Mouse (Mus musculus): ENCODE data around the gene Tas2r130. TPM values are rescaled to one million over a fixed set of nuclear protein-coding genes. Genes with fewer than 3 reads are reported as not detected.
"Not testable (repeated sequence)": the region's sequence is repeated elsewhere in the genome, so short reads cannot be mapped to it uniquely, and the experiment has no call there.

Tas2r130 gene
- not detected in 2 replicates for polyA plus RNA-seq (2015; fragmentation: Nextera tagmentation; extraction: Ambion mirVana)

GRCm38 (mm10) chr6:131630812-131631211, at the start of gene Tas2r130:
Tas2r130 (minus strand) TSS chr6:131630912.
- H3K4me1 ChIP-seq (replicated peaks), result no peaks in the 10 kb centered on the region
- no peak within 1 kb of the TSS for H3K4me3 ChIP-seq (replicated peaks)
- no peaks in the 10 kb centered on the region for H3K9me3 ChIP-seq (replicated peaks)
- no peak within 1 kb of the TSS for H3K27ac ChIP-seq (replicated peaks)
- no peak for ATAC-seq (ENCODE audit: insufficient read depth)
- no peak within 1 kb of the TSS for H3K9ac ChIP-seq
- H3K27me3 ChIP-seq, result no peaks in the 10 kb centered on the region
- 46% methylated on average over 3 of the region's 3 CpGs for WGBS (ENCODE audit: insufficient replicate concordance)
- H3K4me2 ChIP-seq, result no peak within 1 kb of the TSS
- no peaks in the 10 kb centered on the region for H3K36me3 ChIP-seq (replicated peaks)

- Histone ChIP-seq H3K4me1 (replicated peaks) (no peaks in the 10 kb centered on the region), H3K4me2 (no peak within 1 kb of the TSS), H3K9ac (no peak within 1 kb of the TSS), H3K27me3 (no peaks in the 10 kb centered on the region), H3K9me3 (replicated peaks) (peaks cover 3% of the 10 kb centered on the region; the same call in 1 of the 2 replicates), H3K4me3 (replicated peaks) (no peak within 1 kb of the TSS), H3K27ac (replicated peaks) (no peak within 1 kb of the TSS), H3K36me3 (replicated peaks) (no peaks in the 10 kb centered on the region)
- ATAC-seq (ENCODE audit: insufficient read depth), result no peak
- whole genome bisulfite sequencing (ENCODE audit: insufficient replicate concordance), result 48% methylated on average over 3 of the region's 3 CpGs
Measured at GRCm38 (mm10) chr6:131678786-131679185, 48.1 kb upstream of the Tas2r130 start, which contains the start of gene Tas2r106. Tas2r106 (minus strand) TSS chr6:131678886.

GRCm38 (mm10) chr6:131660049-131660448, 29.3 kb upstream of the Tas2r130 start, which contains the start of gene Tas2r107:
Tas2r107 (minus strand) TSS chr6:131660149.
- no peaks in the 10 kb centered on the region for H3K36me3 ChIP-seq (replicated peaks)
- no peak within 1 kb of the TSS for H3K9ac ChIP-seq
- no peak within 1 kb of the TSS for H3K4me2 ChIP-seq
- H3K27me3 ChIP-seq, result no peaks in the 10 kb centered on the region
- H3K27ac ChIP-seq (replicated peaks), result no peak within 1 kb of the TSS
- no peaks in the 10 kb centered on the region for H3K4me1 ChIP-seq (replicated peaks)
- ATAC-seq (ENCODE audit: insufficient read depth), result no peak
- H3K4me3 ChIP-seq (replicated peaks), result no peak within 1 kb of the TSS
- no peaks in the 10 kb centered on the region for H3K9me3 ChIP-seq (replicated peaks)

- H3K4me1 ChIP-seq (replicated peaks); H3K4me2 ChIP-seq; H3K36me3 ChIP-seq (replicated peaks); H3K9me3 ChIP-seq (replicated peaks); H3K27me3 ChIP-seq; H3K4me3 ChIP-seq (replicated peaks); H3K9ac ChIP-seq; H3K27ac ChIP-seq (replicated peaks); ATAC-seq (ENCODE audit: insufficient read depth): not testable (repeated sequence)
- WGBS (ENCODE audit: insufficient replicate concordance), result 53% methylated on average over 1 of the region's 1 CpGs
Measured at GRCm38 (mm10) chr6:131609956-131610355, 20.8 kb downstream of the Tas2r130 start.

- H3K4me1 ChIP-seq (replicated peaks), result no peaks in the 10 kb centered on the region
- 72% methylated on average over 4 of the region's 4 CpGs for WGBS (ENCODE audit: insufficient replicate concordance)
- H3K9ac ChIP-seq, result no peak overlapping the region
- no peak overlapping the region for H3K4me3 ChIP-seq (replicated peaks)
- no peaks in the 10 kb centered on the region for H3K9me3 ChIP-seq (replicated peaks)
- no peaks in the 10 kb centered on the region for H3K36me3 ChIP-seq (replicated peaks)
- H3K27ac ChIP-seq (replicated peaks), result no peak overlapping the region
- H3K4me2 ChIP-seq, result no peak overlapping the region
- ATAC-seq (ENCODE audit: insufficient read depth), result no peak
- H3K27me3 ChIP-seq, result no peaks in the 10 kb centered on the region
Measured at GRCm38 (mm10) chr6:131604821-131605220, 25.9 kb downstream of the Tas2r130 start.

Other genes starting within 250 kb of the Tas2r130 start
- 55.6 and 57.5 TPM in 2 replicates for gene Ybx3, start 242.4 kb downstream of the Tas2r130 start, polyA plus RNA-seq (2015; fragmentation: Nextera tagmentation; extraction: Ambion mirVana)
- gene 5430401F13Rik, start 144.5 kb downstream of the Tas2r130 start, polyA plus RNA-seq (2015; fragmentation: Nextera tagmentation; extraction: Ambion mirVana), result not detected in 2 replicates
- not detected in 2 replicates for gene Gm6619, start 144.5 kb downstream of the Tas2r130 start, polyA plus RNA-seq (2015; fragmentation: Nextera tagmentation; extraction: Ambion mirVana)
- gene Tas2r107, start 29.2 kb upstream of the Tas2r130 start, polyA plus RNA-seq (2015; fragmentation: Nextera tagmentation; extraction: Ambion mirVana), result not detected in 2 replicates
- gene Tas2r106, start 48.0 kb upstream of the Tas2r130 start, polyA plus RNA-seq (2015; fragmentation: Nextera tagmentation; extraction: Ambion mirVana), result not detected in 2 replicates
- gene Tas2r104, start 54.8 kb upstream of the Tas2r130 start, polyA plus RNA-seq (2015; fragmentation: Nextera tagmentation; extraction: Ambion mirVana), result not detected in 2 replicates
- not detected in 2 replicates for gene Tas2r105, start 56.6 kb upstream of the Tas2r130 start, polyA plus RNA-seq (2015; fragmentation: Nextera tagmentation; extraction: Ambion mirVana)
- not detected in 2 replicates for gene Tas2r114, start 59.2 kb upstream of the Tas2r130 start, polyA plus RNA-seq (2015; fragmentation: Nextera tagmentation; extraction: Ambion mirVana)